Mouse (Mus musculus): ENCODE results near the gene Psors1c2.

DNA sequence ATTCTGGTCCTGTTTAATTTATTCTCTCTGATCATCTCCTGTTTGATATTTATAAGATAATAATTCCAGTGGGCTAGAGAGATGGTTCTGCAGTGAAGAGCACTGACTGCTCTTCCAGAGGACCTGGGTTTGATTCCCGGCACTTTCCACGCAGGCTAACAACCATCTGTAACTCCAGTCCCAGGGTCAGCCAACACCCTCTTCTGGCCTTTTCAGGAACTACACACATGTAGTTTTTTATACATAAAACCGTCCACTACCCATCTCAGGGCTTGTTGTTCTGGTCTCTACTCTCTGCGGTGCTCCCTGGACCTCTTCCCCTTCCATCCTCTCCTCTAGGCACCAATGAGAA is 17.1 kb downstream of the Psors1c2 start:
- TF ChIP-seq POLR2A (IDR thresholded peaks at IDR 0.05; ENCODE audit: borderline replicate concordance, extremely low read depth, insufficient read depth, insufficient read length, poor library complexity, severe bottlenecking) (no peak), CTCF (IDR thresholded peaks at IDR 0.05; ENCODE audit: borderline replicate concordance, extremely low read depth, insufficient read depth, insufficient read length) (no peak)

Measured in brain, embryonic 14.5 days (tissue).